Mouse (Mus musculus) limb, embryonic 10.5 days (tissue): Measurements from ENCODE around the gene Gpr45. TPM values are rescaled to one million over a fixed set of nuclear protein-coding genes. Genes with fewer than 3 reads are reported as not detected.
"Not testable (repeated sequence)": the region's sequence is repeated elsewhere in the genome, so short reads cannot be mapped to it uniquely, and the experiment has no call there.

Experiments
- DNase-seq: peaks from one replicate; pipeline ENCODE4 v3.0.0-alpha.2; 2017; ENCODE audit warnings: low spot score
- H3K27ac ChIP-seq: fragments of 300-500 bp; sonication (generic); 2 replicates; pipeline ENCODE4 v1.5.1; 2016; ENCODE audit warnings: mild to moderate bottlenecking
- H3K27me3 ChIP-seq: fragments of 300-500 bp; sonication (generic); 2 replicates; pipeline ENCODE4 v1.6.1; 2016; ENCODE audit warnings: low read depth, mild to moderate bottlenecking; ENCODE audit not compliant: poor library complexity, severe bottlenecking
- H3K36me3 ChIP-seq: fragments of 300-500 bp; sonication (generic); 2 replicates; pipeline ENCODE4 v1.6.1; 2016; ENCODE audit warnings: mild to moderate bottlenecking, moderate library complexity
- H3K4me1 ChIP-seq: fragments of 300-500 bp; sonication (generic); 2 replicates; pipeline ENCODE4 v1.6.1; 2016
- H3K4me3 ChIP-seq: fragments of 300-500 bp; sonication (generic); 2 replicates; pipeline ENCODE4 v1.5.1; 2016; ENCODE audit warnings: mild to moderate bottlenecking, moderate library complexity
- H3K9me3 ChIP-seq: fragments of 300-500 bp; sonication (generic); replicated peaks from 2 replicates; pipeline ENCODE4 v1.6.1; 2016; ENCODE audit warnings: mild to moderate bottlenecking
- WGBS: fragments of 180-500 bp; shearing (Covaris S2); methylation state at CpG from one replicate; pipeline ENCODE4 v1.1.7; 2016; 5-methylcytosine and 5-hydroxymethylcytosine counted together
- polyA plus RNA-seq: library from polyadenylated mRNA; unstranded; fragments of >200 nt; fragmentation: Nextera tagmentation; extraction: Ambion mirVana; gene quantifications from 2 replicates; pipeline ENCODE4 v1.2.1, GENCODE M21; 2016

Gpr45 gene
- polyA plus RNA-seq, 1 experiment from 2014 or later = 10.7 TPM

DNA sequence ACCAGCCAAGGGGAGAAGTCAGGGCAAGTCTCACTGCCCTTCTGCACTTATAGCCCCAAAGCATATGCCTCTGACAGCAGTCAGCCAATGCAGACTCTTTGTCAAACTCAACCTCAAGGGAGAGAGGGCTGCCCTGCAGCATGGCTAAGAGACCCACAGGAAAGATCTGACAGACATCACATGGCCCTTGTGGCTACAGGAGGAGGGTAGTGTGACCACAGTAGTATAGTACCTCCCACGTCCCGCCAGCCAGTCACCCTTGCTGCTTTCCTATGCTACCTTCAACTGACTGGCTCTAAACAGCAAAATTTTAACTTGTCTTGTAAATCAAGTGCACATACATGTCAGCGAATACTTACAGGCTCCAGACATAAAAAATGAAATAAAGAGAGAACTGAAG, 31.4 kb downstream of the Gpr45 start:
- Histone ChIP-seq H3K4me1 (peaks cover 12% of the 10 kb centered on the region), H3K27ac (no peak overlapping the region), H3K9me3 (no peaks in the 10 kb centered on the region), H3K36me3 (no peaks in the 10 kb centered on the region), H3K4me3 (no peak overlapping the region), H3K27me3 (no peaks in the 10 kb centered on the region)
- 81% methylated on average over 3 of the region's 3 CpGs for WGBS
- DNase-seq = no peak

- no peak for DNase-seq
- Histone ChIP-seq H3K36me3 (no peaks in the 10 kb centered on the region), H3K27ac (no peak overlapping the region), H3K4me3 (no peak overlapping the region), H3K4me1 (peaks cover 3% of the 10 kb centered on the region; the same call in 1 of the 2 replicates), H3K27me3 (no peaks in the 10 kb centered on the region), H3K9me3 (no peaks in the 10 kb centered on the region)
- 95% methylated on average over 2 of the region's 2 CpGs for WGBS
Observed at GRCm38 (mm10) chr1:42988996-42989395, 36.3 kb downstream of the Gpr45 start.

- peak; percentile 59 for DNase-seq
- H3K9me3 ChIP-seq = no peaks in the 10 kb centered on the region
- H3K36me3 ChIP-seq = no peaks in the 10 kb centered on the region
- no peaks in the 10 kb centered on the region for H3K27me3 ChIP-seq
- H3K4me1 ChIP-seq = peaks cover 19% of the 10 kb centered on the region
- H3K4me3 ChIP-seq = 0 out of 2 replicates have a peak overlapping the region, but pooled peaks have one; percentile 21
- peak overlapping the region; percentile 19; the same call in 1 of the 2 replicates for H3K27ac ChIP-seq
- 51% methylated on average over 13 of the region's 13 CpGs for WGBS
Observed at GRCm38 (mm10) chr1:43006051-43006514, 53.4 kb downstream of the Gpr45 start.

- Histone ChIP-seq H3K9me3 (no peaks in the 10 kb centered on the region), H3K27ac (peak overlapping the region; percentile 19; the same call in 1 of the 2 replicates), H3K4me1 (peaks cover 19% of the 10 kb centered on the region), H3K27me3 (no peaks in the 10 kb centered on the region), H3K36me3 (no peaks in the 10 kb centered on the region), H3K4me3 (no peak overlapping the region)
- no peak for DNase-seq
- 91% methylated on average over 4 of the region's 4 CpGs for WGBS
Observed at GRCm38 (mm10) chr1:43006524-43006923, 53.9 kb downstream of the Gpr45 start.

DNA sequence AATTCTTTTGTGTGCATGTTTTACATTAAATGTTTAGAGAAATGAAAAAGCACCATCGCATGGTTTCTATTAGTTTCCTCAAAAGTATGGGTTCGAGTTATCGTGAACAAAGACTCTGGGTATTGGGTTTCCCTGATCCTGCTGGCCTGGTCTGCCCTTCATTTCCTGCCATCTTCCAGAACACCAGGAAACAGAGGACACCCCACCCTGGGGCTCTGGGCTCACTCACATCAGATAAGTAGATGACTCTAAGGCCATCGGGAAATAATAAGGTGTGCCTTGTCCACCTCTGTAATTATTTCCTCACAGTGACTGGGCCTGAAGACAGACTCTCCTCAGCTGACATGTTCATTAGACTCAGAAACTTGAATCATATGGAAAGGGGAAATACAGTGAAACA, 57.8 kb downstream of the Gpr45 start:
- Histone ChIP-seq H3K9me3 (no peaks in the 10 kb centered on the region), H3K4me1 (peaks cover 16% of the 10 kb centered on the region), H3K27me3 (no peaks in the 10 kb centered on the region), H3K27ac (no peak overlapping the region), H3K4me3 (no peak overlapping the region), H3K36me3 (no peaks in the 10 kb centered on the region)
- DNase-seq = peak; percentile 35
- 71% methylated on average over 4 of the region's 4 CpGs for WGBS

- peaks cover 19% of the 10 kb centered on the region for H3K4me1 ChIP-seq
- not testable (repeated sequence) for H3K36me3 ChIP-seq, H3K4me3 ChIP-seq, DNase-seq, H3K27ac ChIP-seq, H3K27me3 ChIP-seq, H3K9me3 ChIP-seq
- 89% methylated on average over 7 of the region's 7 CpGs for WGBS
Observed at GRCm38 (mm10) chr1:43015153-43015685, 62.5 kb downstream of the Gpr45 start.

- Histone ChIP-seq H3K4me3 (no peak overlapping the region), H3K9me3 (no peaks in the 10 kb centered on the region), H3K36me3 (no peaks in the 10 kb centered on the region), H3K4me1 (no peaks in the 10 kb centered on the region), H3K27ac (no peak overlapping the region), H3K27me3 (no peaks in the 10 kb centered on the region)
- 92% methylated on average over 7 of the region's 7 CpGs for WGBS
- no peak for DNase-seq
Observed at GRCm38 (mm10) chr1:43036014-43036413, 83.3 kb downstream of the Gpr45 start.

DNA sequence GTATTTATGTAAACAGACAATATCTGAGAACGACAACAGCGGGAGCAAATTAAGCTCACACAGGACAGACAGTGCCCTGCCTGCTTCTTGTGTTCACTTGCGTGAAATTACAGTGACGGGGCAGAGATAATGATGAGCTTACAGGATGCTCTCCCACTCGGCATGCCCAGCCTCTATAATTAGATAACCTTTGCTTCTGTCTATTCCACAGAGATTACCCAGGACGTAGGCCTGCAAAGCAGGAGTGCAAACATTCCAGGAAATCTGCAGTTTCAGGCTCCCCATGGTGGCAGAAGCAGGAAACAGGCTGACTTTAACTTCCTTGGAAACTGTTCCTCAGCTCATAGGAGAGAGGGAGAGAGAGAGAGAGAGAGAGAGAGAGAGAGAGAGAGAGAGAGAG, 89.6 kb downstream of the Gpr45 start:
- 75% methylated on average over 6 of the region's 6 CpGs for WGBS
- H3K27ac ChIP-seq = no peak overlapping the region
- no peak for DNase-seq

GRCm38 (mm10) chr1:43045204-43045982, 92.7 kb downstream of the Gpr45 start:
- no peak for DNase-seq
- Histone ChIP-seq H3K36me3 (peaks cover 11% of the 10 kb centered on the region), H3K4me3 (no peak overlapping the region), H3K27ac (peak overlapping the region; percentile 37; the same call in 1 of the 2 replicates), H3K9me3 (no peaks in the 10 kb centered on the region), H3K4me1 (peaks cover 31% of the 10 kb centered on the region), H3K27me3 (peaks cover 22% of the 10 kb centered on the region; the same call in 1 of the 2 replicates)
- 38% methylated on average over 14 of the region's 14 CpGs for WGBS

More for the DNA sequence above, 89.6 kb downstream of the Gpr45 start:
- no peaks in the 10 kb centered on the region for H3K9me3 ChIP-seq
- no peaks in the 10 kb centered on the region for H3K36me3 ChIP-seq
- H3K4me3 ChIP-seq = no peak overlapping the region
- H3K27me3 ChIP-seq = 0 out of 2 replicates have a peak, but pooled peaks cover under 1% of the 10 kb centered on the region
- H3K4me1 ChIP-seq = peaks cover 25% of the 10 kb centered on the region

GRCm38 (mm10) chr1:43046990-43047389, 94.3 kb downstream of the Gpr45 start:
- Histone ChIP-seq H3K27me3 (peaks cover 22% of the 10 kb centered on the region; the same call in 1 of the 2 replicates), H3K9me3 (no peaks in the 10 kb centered on the region), H3K36me3 (peaks cover 27% of the 10 kb centered on the region), H3K4me3 (no peak overlapping the region), H3K4me1 (peaks cover 31% of the 10 kb centered on the region), H3K27ac (no peak overlapping the region)
- DNase-seq = no peak
- WGBS = 82% methylated on average over 2 of the region's 2 CpGs

GRCm38 (mm10) chr1:43047811-43048210, 95.1 kb downstream of the Gpr45 start:
- no peaks in the 10 kb centered on the region for H3K9me3 ChIP-seq
- DNase-seq = no peak
- H3K4me1 ChIP-seq = peaks cover 28% of the 10 kb centered on the region
- no peak overlapping the region for H3K4me3 ChIP-seq
- no peak overlapping the region for H3K27ac ChIP-seq
- 81% methylated on average over 10 of the region's 10 CpGs for WGBS
- peaks cover 31% of the 10 kb centered on the region for H3K36me3 ChIP-seq
- H3K27me3 ChIP-seq = peaks cover 22% of the 10 kb centered on the region; the same call in 1 of the 2 replicates

- 92% methylated on average over 5 of the region's 5 CpGs for WGBS
- peaks cover 56% of the 10 kb centered on the region for H3K36me3 ChIP-seq
Observed at GRCm38 (mm10) chr1:43051903-43052302, 99.2 kb downstream of the Gpr45 start.

More at GRCm38 (mm10) chr1:43051903-43052302, 99.2 kb downstream of the Gpr45 start:
- H3K4me1 ChIP-seq = peaks cover 6% of the 10 kb centered on the region; the same call in 1 of the 2 replicates
- no peak overlapping the region for H3K27ac ChIP-seq
- H3K27me3 ChIP-seq = peaks cover 22% of the 10 kb centered on the region; the same call in 1 of the 2 replicates
- H3K9me3 ChIP-seq = no peaks in the 10 kb centered on the region
- no peak overlapping the region for H3K4me3 ChIP-seq
- no peak for DNase-seq
